Mouse (Mus musculus) mouse embryonic stem cell (cell line): ENCODE data around the gene Fam181b.

Experiments used
- in situ Hi-C, 2 experiments: fragments of 300-500 bp; cut with MboI; formaldehyde crosslinking; loops; 1 replicate in 1 of 2; 3 replicates in 1 of 2; pipeline ENCODE4 v1.14.3; 2019 to 2020; ENCODE audit warnings: low sequenced_read_pairs in 2 of 2, low pct_unique_long_range_greater_than_20kb in 1 of 2, mixed read lengths in 1 of 2; ENCODE audit not compliant: unreplicated experiment in 1 of 2

Gene Fam181b

DNA sequence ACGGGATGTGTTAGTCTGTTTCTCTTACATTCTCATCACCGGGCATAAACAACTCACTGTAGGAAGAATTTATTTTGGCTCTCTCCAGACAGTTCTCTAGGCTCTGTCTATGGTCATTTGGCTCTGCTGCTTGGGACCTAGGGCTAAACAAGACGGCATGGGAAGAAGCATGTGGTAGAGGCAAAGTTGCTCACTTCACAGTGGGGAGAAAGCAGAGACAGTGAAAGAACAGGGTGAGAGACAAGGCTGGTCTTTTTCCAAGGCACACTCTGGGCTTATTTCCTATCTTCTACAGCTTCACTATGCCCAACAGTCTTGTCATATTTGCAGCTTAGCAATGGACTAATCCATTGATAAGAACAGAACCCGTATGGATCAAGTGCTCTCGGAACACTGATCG lies 31.4 kb downstream of the Fam181b start:
- in situ Hi-C loops, result no loop called here

DNA sequence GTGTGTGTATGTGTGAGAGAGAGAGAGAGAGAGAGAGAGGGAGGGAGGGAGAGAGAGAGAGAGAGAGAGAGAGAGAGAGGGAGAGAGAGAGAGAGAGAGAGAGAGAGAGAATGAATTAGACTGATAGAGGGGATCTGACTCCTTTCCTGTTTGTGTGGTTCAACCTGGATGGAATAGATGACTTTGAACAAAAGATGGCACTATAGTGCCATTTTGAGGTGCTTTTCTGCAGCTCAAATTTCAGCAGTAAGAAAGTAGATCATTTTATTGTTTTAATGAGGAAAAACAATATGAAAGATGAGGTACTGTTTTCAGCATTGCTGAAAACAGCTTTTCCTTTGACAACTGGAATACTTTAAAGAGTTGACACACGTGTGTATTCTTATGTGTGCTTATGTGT lies 37.9 kb downstream of the Fam181b start:
- in situ Hi-C loops, result no loop called here

DNA sequence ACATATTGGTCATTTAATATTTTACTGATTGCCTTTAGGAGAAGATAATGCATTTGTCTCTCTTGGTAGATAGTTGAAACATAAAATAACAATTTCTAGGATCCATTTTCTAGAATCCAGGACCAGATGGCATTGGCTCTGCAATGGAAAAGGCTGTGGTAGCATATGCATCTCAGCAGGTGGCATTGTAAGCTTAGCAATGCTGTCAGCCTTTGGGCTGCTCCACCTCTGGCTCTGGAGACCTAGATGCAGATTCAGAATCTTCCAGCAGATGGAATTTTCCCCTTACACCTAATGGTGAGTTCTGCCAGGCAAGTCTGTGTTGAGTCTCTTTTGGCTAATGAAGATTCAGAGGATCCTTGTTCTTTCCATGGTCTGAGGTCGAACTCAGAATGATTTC lies 44.3 kb downstream of the Fam181b start:
- in situ Hi-C loops, result no loop called here
